Mouse (Mus musculus): ENCODE measurements around the gene Trim13.
"Not testable (repeated sequence)": the region's sequence is repeated elsewhere in the genome, so short reads cannot be mapped to it uniquely, and the experiment has no call there.

Gene Trim13

DNA sequence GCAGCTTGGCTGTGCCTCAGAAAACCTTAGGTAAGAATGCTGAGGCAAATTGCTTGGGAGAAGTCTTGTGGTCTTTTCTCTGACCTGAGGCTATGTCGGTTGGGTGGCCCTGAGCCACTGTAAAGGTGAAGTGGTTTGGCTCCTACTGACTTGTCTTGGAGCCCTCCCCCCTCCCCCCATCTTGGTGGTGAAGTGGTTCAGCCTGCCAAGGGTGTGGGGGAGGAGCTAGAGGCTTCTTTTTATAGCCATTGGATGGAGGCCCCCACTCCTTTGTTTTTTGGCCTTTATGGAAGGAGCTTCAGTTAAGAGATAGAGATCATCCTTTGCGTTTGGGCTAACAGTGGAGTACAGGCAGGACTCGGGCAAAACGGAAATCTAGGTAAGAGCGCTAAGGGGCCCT is at the start of gene Trim13:
Trim13 (plus strand) TSS at position 280 of the 400 bp plus-strand sequence.
- no peak for DNase-seq (ENCODE audit: low spot score)

DNA sequence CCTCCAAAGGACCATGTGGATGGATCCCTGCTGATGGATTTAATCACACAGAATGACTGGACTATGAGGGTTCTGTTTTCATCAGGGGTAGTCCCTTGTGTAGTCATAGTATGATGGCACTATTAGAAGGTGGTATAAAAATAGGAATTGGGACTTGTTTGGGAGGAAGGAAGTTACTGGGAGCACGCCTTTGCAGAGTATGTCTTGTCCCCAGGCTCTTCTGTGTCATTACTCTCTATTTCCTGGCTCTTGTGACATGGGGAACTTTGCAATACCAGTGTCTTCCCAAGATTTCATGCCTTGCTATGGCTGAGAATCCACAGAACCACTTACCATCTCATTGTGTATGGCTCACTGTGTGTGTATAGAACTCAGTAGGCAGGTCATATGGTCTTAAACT is 49.4 kb upstream of the Trim13 start:
- no peak for DNase-seq (ENCODE audit: low spot score)

GRCm38 (mm10) chr14:61555931-61556288 is 42.1 kb upstream of the Trim13 start:
- DNase-seq (ENCODE audit: low spot score), result peak; percentile 55

- DNase-seq (ENCODE audit: low spot score), result peak; percentile 98
Measured at GRCm38 (mm10) chr14:61556289-61557147, 41.5 kb upstream of the Trim13 start, which contains the start of gene Spryd7. Spryd7 (minus strand) TSS chr14:61556886.

DNA sequence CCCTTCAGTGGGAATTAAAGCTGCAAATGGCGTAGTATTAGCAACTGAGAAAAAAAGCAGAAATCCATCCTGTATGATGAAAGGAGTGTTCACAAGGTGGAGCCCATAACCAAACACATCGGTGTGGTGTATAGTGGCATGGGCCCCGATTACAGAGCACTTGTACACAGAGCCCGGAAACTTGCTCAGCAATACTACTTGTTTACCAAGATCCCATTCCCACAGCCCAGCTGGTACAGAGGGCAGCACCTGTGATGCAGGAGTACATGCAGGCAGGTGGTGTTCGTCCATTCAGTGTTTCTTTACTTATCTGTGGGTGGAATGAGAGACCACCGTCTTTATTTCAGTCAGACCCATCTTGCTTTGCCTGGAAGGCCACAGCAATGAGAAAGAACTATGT is 39.1 kb upstream of the Trim13 start:
- DNase-seq (ENCODE audit: low spot score), result no peak

GRCm38 (mm10) chr14:61559856-61560255 is 38.2 kb upstream of the Trim13 start:
- peak; percentile 35 for DNase-seq (ENCODE audit: low spot score)

GRCm38 (mm10) chr14:61566211-61566610 is 31.8 kb upstream of the Trim13 start:
- DNase-seq (ENCODE audit: low spot score), result not testable (repeated sequence)

GRCm38 (mm10) chr14:61569344-61569743 is 28.7 kb upstream of the Trim13 start:
- no peak for DNase-seq (ENCODE audit: low spot score)

GRCm38 (mm10) chr14:61571366-61571765 is 26.7 kb upstream of the Trim13 start:
- DNase-seq (ENCODE audit: low spot score), result peak; percentile 91

GRCm38 (mm10) chr14:61572131-61572530 is 25.9 kb upstream of the Trim13 start:
- no peak for DNase-seq (ENCODE audit: low spot score)

DNA sequence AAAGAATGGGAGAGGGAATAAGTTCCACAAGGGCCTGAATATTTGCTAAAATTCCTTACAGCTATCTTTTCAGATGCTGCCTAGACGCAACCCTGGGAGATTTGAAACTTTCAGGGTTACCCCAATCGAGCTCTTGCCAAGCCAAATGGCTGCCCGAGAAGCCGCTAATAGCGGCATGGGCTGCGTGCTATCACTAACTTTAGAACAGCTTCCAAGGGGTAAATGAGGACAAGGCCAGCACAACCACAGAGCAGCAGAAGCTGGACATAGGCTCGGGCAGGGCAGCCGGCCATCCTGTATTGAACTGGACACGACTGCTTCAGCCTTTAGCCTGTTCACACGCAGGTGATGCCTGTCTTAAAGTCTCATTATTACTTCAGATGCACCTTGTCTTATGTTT is 23.0 kb upstream of the Trim13 start:
- no peak for DNase-seq (ENCODE audit: low spot score)

DNA sequence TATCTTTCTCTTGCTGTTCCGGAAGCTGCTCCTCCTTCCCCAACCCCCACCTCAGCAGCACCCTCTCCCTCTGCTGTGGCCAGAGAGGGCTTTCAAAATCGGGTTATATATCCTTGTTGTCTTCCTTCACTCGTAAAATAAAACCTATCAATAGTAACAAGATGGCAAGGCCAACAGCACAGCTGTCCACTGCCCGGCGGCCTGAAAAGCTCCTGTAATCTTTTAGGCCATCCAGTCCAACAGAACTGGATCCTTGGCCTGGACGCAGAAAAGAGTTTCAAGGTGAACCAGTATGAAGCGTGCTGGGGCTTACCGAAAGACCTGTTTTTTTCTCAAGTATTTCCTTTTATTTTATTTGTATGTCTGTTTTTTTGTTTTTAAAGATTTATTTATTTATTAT is 22.1 kb upstream of the Trim13 start:
- DNase-seq (ENCODE audit: low spot score), result no peak

- DNase-seq (ENCODE audit: low spot score), result no peak
Measured at GRCm38 (mm10) chr14:61589288-61590065, 8.6 kb upstream of the Trim13 start.

DNA sequence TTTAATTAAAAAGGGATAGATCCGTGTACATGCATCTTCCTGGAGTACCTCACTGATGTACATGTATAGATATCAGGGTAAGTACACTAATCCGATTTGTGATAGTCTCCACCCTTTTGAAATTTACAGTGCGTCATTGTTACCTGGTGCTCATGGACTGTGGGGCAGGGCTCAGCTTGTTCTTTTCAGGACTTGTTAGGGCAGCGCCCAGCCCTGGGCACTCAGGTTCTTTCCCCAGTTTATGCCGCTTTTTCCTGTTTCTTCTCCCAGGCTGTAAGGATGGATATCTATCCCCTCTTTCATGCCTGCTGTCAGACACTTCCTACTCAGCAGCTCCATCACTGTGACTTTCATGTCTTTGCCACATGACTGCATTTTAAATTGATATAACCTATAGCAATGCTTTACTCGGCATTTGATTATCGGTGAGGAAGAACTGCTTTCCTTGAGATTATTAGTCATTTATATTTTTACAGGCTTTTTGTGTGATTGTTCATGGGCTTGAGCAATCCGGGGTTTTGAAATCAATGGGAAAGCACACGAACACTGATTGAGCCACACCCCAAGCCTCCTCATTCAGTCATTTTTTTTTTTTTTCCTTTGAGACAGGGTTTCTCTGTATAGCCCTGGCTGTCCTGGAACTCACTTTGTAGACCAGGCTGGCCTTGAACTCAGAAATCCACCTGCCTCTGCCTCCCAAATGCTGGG is 1.2 kb upstream of the Trim13 start:
- peak; percentile 45 for DNase-seq (ENCODE audit: low spot score)

DNA sequence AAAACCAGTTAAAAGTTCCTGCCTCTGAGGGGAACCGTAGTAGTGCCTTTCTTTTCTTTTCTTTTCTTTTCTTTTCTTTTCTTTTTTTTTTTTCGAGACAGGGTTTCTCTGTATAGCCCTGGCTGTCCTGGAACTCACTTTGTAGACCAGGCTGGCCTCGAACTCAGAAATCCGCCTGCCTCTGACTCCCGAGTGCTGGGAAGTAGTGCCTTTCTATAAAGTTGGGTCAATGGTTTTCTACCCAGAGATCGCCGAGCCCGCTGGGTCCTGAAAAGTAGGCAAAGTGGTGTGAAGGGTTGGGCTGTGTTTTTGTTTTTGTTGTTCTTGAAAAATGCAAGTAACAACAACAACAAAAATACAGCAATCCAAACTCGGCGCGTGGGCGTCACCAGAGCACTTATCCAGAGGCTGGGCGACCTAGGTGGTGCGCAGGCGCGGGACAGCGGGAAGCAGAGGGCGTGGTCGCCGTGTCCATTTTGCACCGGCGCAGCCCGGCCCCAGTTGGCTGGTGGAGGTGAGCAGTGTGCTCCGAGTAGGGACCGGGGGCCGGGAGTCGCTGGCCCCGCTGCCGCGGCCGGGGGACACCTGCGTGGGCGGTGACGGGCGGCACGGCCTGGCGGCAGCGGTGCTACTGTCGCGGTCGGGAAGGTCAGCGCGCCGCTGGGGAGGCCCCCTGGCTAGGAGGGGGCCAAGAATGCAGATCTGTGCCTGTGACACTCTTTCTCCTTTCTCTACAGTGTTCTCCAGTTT is 1.2 kb downstream of the Trim13 start:
- peak; percentile 73 for DNase-seq (ENCODE audit: low spot score)

DNA sequence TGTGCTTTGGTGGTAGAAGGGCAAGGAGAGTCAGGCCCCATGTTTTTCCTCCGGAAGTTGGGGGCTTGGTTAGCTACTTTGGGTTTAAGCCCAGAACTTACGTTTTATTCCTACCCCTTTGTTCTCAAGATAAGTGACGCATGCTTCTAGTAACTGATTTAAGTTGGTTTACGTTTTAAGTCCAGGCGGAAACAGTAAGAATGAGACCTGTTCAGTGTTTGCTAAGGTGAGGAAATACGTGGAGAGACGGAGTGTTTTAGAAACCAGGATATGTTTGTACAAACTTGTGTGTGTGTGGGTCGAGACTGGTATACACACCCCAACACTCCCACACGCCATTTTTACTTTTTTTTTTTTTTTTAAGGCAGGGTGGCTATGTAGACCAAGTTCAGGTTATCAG is 3.3 kb downstream of the Trim13 start:
- no peak for DNase-seq (ENCODE audit: low spot score)

- DNase-seq (ENCODE audit: low spot score), result no peak
Measured at GRCm38 (mm10) chr14:61603069-61603755, 5.2 kb downstream of the Trim13 start.

- no peak for DNase-seq (ENCODE audit: low spot score)
Measured at GRCm38 (mm10) chr14:61604081-61604480, 6.0 kb downstream of the Trim13 start.

DNA sequence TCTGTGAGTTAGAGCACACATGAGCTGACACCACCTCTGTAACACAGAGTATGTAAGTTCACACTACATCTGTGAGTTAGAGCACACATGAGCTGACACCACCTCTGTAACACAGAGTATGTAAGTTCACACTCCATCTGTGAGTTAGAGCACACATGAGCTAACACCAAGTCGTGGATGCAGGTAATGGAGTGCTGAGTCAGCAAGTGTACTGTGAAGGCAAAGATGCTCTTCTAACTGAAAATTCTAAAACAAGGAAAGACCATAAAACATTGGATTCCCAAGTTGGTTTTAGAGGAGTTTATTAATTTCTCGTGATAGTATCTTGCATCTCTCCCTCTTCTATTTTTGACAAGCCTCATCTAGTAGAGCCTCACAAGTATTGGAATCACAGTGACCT is 8.0 kb downstream of the Trim13 start:
- not testable (repeated sequence) for DNase-seq (ENCODE audit: low spot score)

DNA sequence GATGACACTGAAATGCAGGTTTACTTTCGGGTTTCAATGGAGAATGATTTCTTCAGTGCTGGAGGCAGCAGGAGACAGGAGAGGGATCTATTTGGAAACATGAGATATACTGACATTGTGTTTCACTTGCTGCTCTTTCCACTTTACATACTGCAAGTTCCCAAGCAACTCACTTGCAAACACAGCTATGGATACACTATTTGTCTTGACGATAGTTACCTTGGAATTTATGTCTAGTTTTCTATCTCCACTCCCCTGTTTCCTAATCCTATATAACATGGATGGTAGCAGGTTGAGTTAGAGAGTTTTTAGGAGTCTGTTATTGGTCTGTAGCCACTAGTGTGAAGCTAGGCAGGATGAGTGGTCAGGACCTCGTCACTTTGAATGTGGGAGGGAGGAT is 9.1 kb downstream of the Trim13 start, which contains the start of gene Kcnrg:
Kcnrg (plus strand) TSS at position 301 of the 400 bp plus-strand sequence.
- no peak for DNase-seq (ENCODE audit: low spot score)

GRCm38 (mm10) chr14:61611766-61612165 is 13.7 kb downstream of the Trim13 start:
- no peak for DNase-seq (ENCODE audit: low spot score)

Data from adipocyte (in vitro differentiated cells).